Mouse (Mus musculus): ENCODE data around the gene Ikbke. TPM values are rescaled to one million over a fixed set of nuclear protein-coding genes. Genes with fewer than 3 reads are reported as not detected.
A peak's percentile ranks its signal among the peaks of the same experiment; 100 is the strongest.

Ikbke gene
- polyA plus RNA-seq, 1 experiment from 2014 or later: 1.5 TPM

- no peaks in the 10 kb centered on the region for H3K36me3 ChIP-seq (ENCODE audit: control insufficient read depth, insufficient read depth, low read length)
- H3K9me3 ChIP-seq (ENCODE audit: control insufficient read depth, low read length): no peaks in the 10 kb centered on the region
- peak overlapping the region; percentile 17 for H3K9ac ChIP-seq (ENCODE audit: low read length)
- WGBS: 36% methylated on average over 8 of the region's 8 CpGs
- ATAC-seq (ENCODE audit: insufficient number of reproducible peaks, low FRiP score, low TSS enrichment, low read depth): no peak
- no peak overlapping the region for H3K4me3 ChIP-seq (ENCODE audit: low read depth, low read length)
- no peak for DNase-seq (ENCODE audit: low spot score)
- H3K27me3 ChIP-seq (ENCODE audit: control insufficient read depth, insufficient read depth, low read length): no peaks in the 10 kb centered on the region
- H3K4me2 ChIP-seq (ENCODE audit: low read depth, severe bottlenecking): peak overlapping the region; percentile 26
- H3K27ac ChIP-seq (replicated peaks; ENCODE audit: low read depth, low read length): no peak overlapping the region
- peaks cover 6% of the 10 kb centered on the region for H3K4me1 ChIP-seq (ENCODE audit: control insufficient read depth, insufficient read depth, low read length)
These were observed 575 bp downstream of the Ikbke start for GRCm38 (mm10) chr1:131278606-131279455.

GRCm38 (mm10) chr1:131276831-131277230 is 2.6 kb downstream of the Ikbke start:
- no peak overlapping the region for H3K4me3 ChIP-seq (ENCODE audit: low read depth, low read length)
- H3K27me3 ChIP-seq (ENCODE audit: control insufficient read depth, insufficient read depth, low read length): no peaks in the 10 kb centered on the region
- no peak overlapping the region for H3K27ac ChIP-seq (replicated peaks; ENCODE audit: low read depth, low read length)
- no peaks in the 10 kb centered on the region for H3K9me3 ChIP-seq (ENCODE audit: control insufficient read depth, low read length)
- no peak overlapping the region for H3K4me2 ChIP-seq (ENCODE audit: low read depth, severe bottlenecking)
- no peak overlapping the region for H3K9ac ChIP-seq (ENCODE audit: low read length)
- DNase-seq (ENCODE audit: low spot score) (no peak), ATAC-seq (ENCODE audit: insufficient number of reproducible peaks, low FRiP score, low TSS enrichment, low read depth) (no peak)
- H3K4me1 ChIP-seq (ENCODE audit: control insufficient read depth, insufficient read depth, low read length): peaks cover 6% of the 10 kb centered on the region
- H3K36me3 ChIP-seq (ENCODE audit: control insufficient read depth, insufficient read depth, low read length): no peaks in the 10 kb centered on the region

- H3K36me3 ChIP-seq (ENCODE audit: control insufficient read depth, insufficient read depth, low read length): no peaks in the 10 kb centered on the region
- no peak for DNase-seq (ENCODE audit: low spot score)
- H3K9ac ChIP-seq (ENCODE audit: low read length): no peak overlapping the region
- H3K4me1 ChIP-seq (ENCODE audit: control insufficient read depth, insufficient read depth, low read length): peaks cover 6% of the 10 kb centered on the region
- ATAC-seq (ENCODE audit: insufficient number of reproducible peaks, low FRiP score, low TSS enrichment, low read depth): no peak
- no peaks in the 10 kb centered on the region for H3K9me3 ChIP-seq (ENCODE audit: control insufficient read depth, low read length)
- no peak overlapping the region for H3K4me3 ChIP-seq (ENCODE audit: low read depth, low read length)
- no peak overlapping the region for H3K27ac ChIP-seq (replicated peaks; ENCODE audit: low read depth, low read length)
- WGBS: 75% methylated on average over 13 of the region's 14 CpGs
- no peaks in the 10 kb centered on the region for H3K27me3 ChIP-seq (ENCODE audit: control insufficient read depth, insufficient read depth, low read length)
- H3K4me2 ChIP-seq (ENCODE audit: low read depth, severe bottlenecking): no peak overlapping the region
These were observed 3.8 kb downstream of the Ikbke start for GRCm38 (mm10) chr1:131275577-131275976.

- WGBS: 36% methylated on average over 22 of the region's 22 CpGs
These were observed 4.5 kb downstream of the Ikbke start for GRCm38 (mm10) chr1:131274725-131275539.

GRCm38 (mm10) chr1:131269797-131270578 is 9.4 kb downstream of the Ikbke start:
- 23% methylated on average over 22 of the region's 22 CpGs for WGBS
- no peak overlapping the region; the same call in 1 of the 2 replicates for H3K4me2 ChIP-seq (ENCODE audit: low read depth, severe bottlenecking)
- peaks cover 3% of the 10 kb centered on the region; the same call in 1 of the 2 replicates for H3K4me1 ChIP-seq (ENCODE audit: control insufficient read depth, insufficient read depth, low read length)
- H3K27me3 ChIP-seq (ENCODE audit: control insufficient read depth, insufficient read depth, low read length): no peaks in the 10 kb centered on the region
- ATAC-seq (ENCODE audit: insufficient number of reproducible peaks, low FRiP score, low TSS enrichment, low read depth): no peak
- H3K4me3 ChIP-seq (ENCODE audit: low read depth, low read length): no peak overlapping the region
- no peak overlapping the region for H3K27ac ChIP-seq (replicated peaks; ENCODE audit: low read depth, low read length)
- DNase-seq (ENCODE audit: low spot score): peak; percentile 88
- H3K9me3 ChIP-seq (ENCODE audit: control insufficient read depth, low read length): no peaks in the 10 kb centered on the region
- H3K36me3 ChIP-seq (ENCODE audit: control insufficient read depth, insufficient read depth, low read length): no peaks in the 10 kb centered on the region
- H3K9ac ChIP-seq (ENCODE audit: low read length): no peak overlapping the region

More at GRCm38 (mm10) chr1:131274725-131275539, 4.5 kb downstream of the Ikbke start:
- Histone ChIP-seq H3K4me1 (ENCODE audit: control insufficient read depth, insufficient read depth, low read length) (peaks cover 7% of the 10 kb centered on the region), H3K4me3 (ENCODE audit: low read depth, low read length) (no peak overlapping the region), H3K27ac (replicated peaks; ENCODE audit: low read depth, low read length) (no peak overlapping the region), H3K27me3 (ENCODE audit: control insufficient read depth, insufficient read depth, low read length) (no peaks in the 10 kb centered on the region), H3K36me3 (ENCODE audit: control insufficient read depth, insufficient read depth, low read length) (no peaks in the 10 kb centered on the region), H3K4me2 (ENCODE audit: low read depth, severe bottlenecking) (no peak overlapping the region), H3K9me3 (ENCODE audit: control insufficient read depth, low read length) (no peaks in the 10 kb centered on the region), H3K9ac (ENCODE audit: low read length) (peak overlapping the region; percentile 17; the same call in 1 of the 2 replicates)
- ATAC-seq (ENCODE audit: insufficient number of reproducible peaks, low FRiP score, low TSS enrichment, low read depth): no peak
- no peak for DNase-seq (ENCODE audit: low spot score)

GRCm38 (mm10) chr1:131268776-131269175 is 10.6 kb downstream of the Ikbke start:
- Histone ChIP-seq H3K4me2 (ENCODE audit: low read depth, severe bottlenecking) (no peak overlapping the region), H3K36me3 (ENCODE audit: control insufficient read depth, insufficient read depth, low read length) (no peaks in the 10 kb centered on the region), H3K27ac (replicated peaks; ENCODE audit: low read depth, low read length) (no peak overlapping the region), H3K9ac (ENCODE audit: low read length) (no peak overlapping the region), H3K9me3 (ENCODE audit: control insufficient read depth, low read length) (no peaks in the 10 kb centered on the region), H3K4me1 (ENCODE audit: control insufficient read depth, insufficient read depth, low read length) (peaks cover 3% of the 10 kb centered on the region; the same call in 1 of the 2 replicates), H3K27me3 (ENCODE audit: control insufficient read depth, insufficient read depth, low read length) (no peaks in the 10 kb centered on the region), H3K4me3 (ENCODE audit: low read depth, low read length) (no peak overlapping the region)
- 84% methylated on average over 10 of the region's 10 CpGs for WGBS
- ATAC-seq (ENCODE audit: insufficient number of reproducible peaks, low FRiP score, low TSS enrichment, low read depth) (no peak), DNase-seq (ENCODE audit: low spot score) (no peak)

- 74% methylated on average over 12 of the region's 12 CpGs for WGBS
- no peaks in the 10 kb centered on the region for H3K9me3 ChIP-seq (ENCODE audit: control insufficient read depth, low read length)
- no peaks in the 10 kb centered on the region for H3K36me3 ChIP-seq (ENCODE audit: control insufficient read depth, insufficient read depth, low read length)
- no peak overlapping the region for H3K27ac ChIP-seq (replicated peaks; ENCODE audit: low read depth, low read length)
- H3K4me2 ChIP-seq (ENCODE audit: low read depth, severe bottlenecking): no peak overlapping the region
- no peak overlapping the region for H3K4me3 ChIP-seq (ENCODE audit: low read depth, low read length)
- H3K27me3 ChIP-seq (ENCODE audit: control insufficient read depth, insufficient read depth, low read length): no peaks in the 10 kb centered on the region
- no peak overlapping the region for H3K9ac ChIP-seq (ENCODE audit: low read length)
- DNase-seq (ENCODE audit: low spot score) (no peak), ATAC-seq (ENCODE audit: insufficient number of reproducible peaks, low FRiP score, low TSS enrichment, low read depth) (no peak)
- no peaks in the 10 kb centered on the region for H3K4me1 ChIP-seq (ENCODE audit: control insufficient read depth, insufficient read depth, low read length)
These were observed 15.5 kb downstream of the Ikbke start for GRCm38 (mm10) chr1:131263905-131264304.

- Histone ChIP-seq H3K9ac (ENCODE audit: low read length) (no peak overlapping the region), H3K4me2 (ENCODE audit: low read depth, severe bottlenecking) (no peak overlapping the region), H3K4me1 (ENCODE audit: control insufficient read depth, insufficient read depth, low read length) (no peaks in the 10 kb centered on the region), H3K9me3 (ENCODE audit: control insufficient read depth, low read length) (no peaks in the 10 kb centered on the region), H3K36me3 (ENCODE audit: control insufficient read depth, insufficient read depth, low read length) (no peaks in the 10 kb centered on the region), H3K27me3 (ENCODE audit: control insufficient read depth, insufficient read depth, low read length) (no peaks in the 10 kb centered on the region), H3K27ac (replicated peaks; ENCODE audit: low read depth, low read length) (no peak overlapping the region), H3K4me3 (ENCODE audit: low read depth, low read length) (no peak overlapping the region)
- peak; percentile 87 for DNase-seq (ENCODE audit: low spot score)
- 27% methylated on average over 10 of the region's 10 CpGs for WGBS
- ATAC-seq (ENCODE audit: insufficient number of reproducible peaks, low FRiP score, low TSS enrichment, low read depth): no peak; the same call in 1 of the 2 replicates
These were observed 19.1 kb downstream of the Ikbke start for GRCm38 (mm10) chr1:131260309-131260656.
